Mouse (Mus musculus) spleen, adult 2 months (tissue): ENCODE measurements around the gene Apbb2. TPM values are rescaled to one million over a fixed set of nuclear protein-coding genes. Genes with fewer than 3 reads are reported as not detected.

Experiments
- DNase-seq, 2 experiments: peaks; one replicate each; pipeline versions ENCODE4 v3.0.0 to v3.0.0-alpha.2; 2012 to 2021; ENCODE audit warnings: low spot score in 2 of 2, low read depth in 1 of 2
- H3K27ac ChIP-seq: fragments of 200-500 bp; 2 replicates; pipeline ENCODE4 v1.5.1; 2012; ENCODE audit warnings: low read length, inconsistent platforms; ENCODE audit not compliant: insufficient read depth
- H3K27me3 ChIP-seq: fragments of 200-500 bp; 2 replicates; pipeline ENCODE4 v1.6.1; 2012; ENCODE audit warnings: mild to moderate bottlenecking, moderate library complexity, low read length, inconsistent platforms; ENCODE audit not compliant: control insufficient read depth, insufficient read depth
- H3K36me3 ChIP-seq: fragments of 200-500 bp; 2 replicates; pipeline ENCODE4 v1.6.1; 2012; ENCODE audit warnings: mild to moderate bottlenecking, low read length, inconsistent platforms; ENCODE audit not compliant: control insufficient read depth, insufficient read depth
- H3K4me1 ChIP-seq: fragments of 200-500 bp; 2 replicates; pipeline ENCODE4 v1.6.1; 2011; ENCODE audit warnings: inconsistent platforms; ENCODE audit not compliant: control insufficient read depth, insufficient read depth, insufficient read length
- H3K4me3 ChIP-seq: fragments of 200-500 bp; 2 replicates; pipeline ENCODE4 v1.5.1; 2011; ENCODE audit warnings: mild to moderate bottlenecking, inconsistent platforms; ENCODE audit not compliant: insufficient read depth, insufficient read length; ENCODE audit errors: extremely low read depth
- CTCF ChIP-seq: fragments of 200-500 bp; IDR thresholded peaks from 2 replicates; pipeline ENCODE4 v1.5.1; 2011; ENCODE audit warnings: mild to moderate bottlenecking, inconsistent platforms; ENCODE audit not compliant: insufficient read depth, insufficient read length, insufficient replicate concordance; ENCODE audit errors: extremely low read depth
- POLR2A ChIP-seq: fragments of 200-500 bp; IDR thresholded peaks from 2 replicates; pipeline ENCODE4 v1.6.1; 2011; ENCODE audit warnings: low read depth, low read length, inconsistent platforms
- WGBS: fragments of 180-500 bp; shearing (Covaris S2); methylation state at CpG from one replicate; pipeline ENCODE4 v1.1.7; 2018; 5-methylcytosine and 5-hydroxymethylcytosine counted together
- polyA plus RNA-seq: library from polyadenylated mRNA; depleted of rRNA; stranded (reverse); fragments of >200 nt; gene quantifications from 2 replicates; pipeline ENCODE4 v1.2.3, GENCODE M21; 2012

The Apbb2 gene
- polyA plus RNA-seq, 1 experiment = 2.6 TPM

DNA sequence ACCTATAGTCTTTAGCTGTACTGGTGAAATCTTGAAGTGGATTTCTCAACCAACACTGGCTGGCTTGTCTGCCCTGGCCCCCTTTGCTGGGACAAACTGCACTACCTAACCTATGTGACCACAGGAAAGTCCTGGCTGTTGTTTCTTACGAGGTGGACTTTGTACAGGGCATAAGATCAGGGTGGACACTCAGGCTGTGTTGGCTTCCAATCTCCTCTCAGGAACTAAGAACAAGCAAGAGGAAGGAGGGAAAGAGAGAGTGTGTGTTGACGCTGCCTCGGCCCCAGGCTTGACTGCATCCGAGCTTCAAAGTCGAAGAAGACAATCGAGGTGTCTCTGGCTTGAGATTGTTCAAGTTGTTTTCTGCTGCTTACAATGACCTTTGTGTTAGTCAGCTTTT lies 271.8 kb downstream of the Apbb2 start:
- H3K27ac ChIP-seq = no peak overlapping the region
- WGBS = 97% methylated on average over 6 of the region's 6 CpGs
- no peak for DNase-seq
- peaks cover 2% of the 10 kb centered on the region; the same call in 1 of the 2 replicates for H3K4me1 ChIP-seq
- TF ChIP-seq CTCF (no peak), POLR2A (no peak)
- no peaks in the 10 kb centered on the region for H3K36me3 ChIP-seq
- no peak overlapping the region for H3K4me3 ChIP-seq
- H3K27me3 ChIP-seq = no peaks in the 10 kb centered on the region

DNA sequence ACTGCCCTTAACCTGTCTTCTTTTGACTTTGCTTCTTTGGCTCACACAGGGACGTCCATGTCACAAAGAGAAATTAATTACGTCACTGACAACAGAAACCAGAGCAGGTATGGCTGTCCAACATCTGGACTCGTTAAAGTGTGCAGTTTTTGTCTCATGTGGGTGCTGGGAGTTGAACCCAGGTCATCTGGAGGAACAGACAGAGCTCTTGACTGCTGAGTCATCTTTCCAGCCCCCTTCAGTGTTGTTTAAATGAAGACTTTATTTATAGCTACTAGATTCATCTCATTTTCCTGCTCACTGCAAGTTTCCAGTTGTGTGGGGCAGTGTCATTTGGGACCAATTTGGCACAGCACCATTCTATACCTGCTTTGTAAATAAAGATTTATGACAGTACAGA lies 273.4 kb downstream of the Apbb2 start:
- DNase-seq = no peak
- TF ChIP-seq POLR2A (no peak), CTCF (no peak)

DNA sequence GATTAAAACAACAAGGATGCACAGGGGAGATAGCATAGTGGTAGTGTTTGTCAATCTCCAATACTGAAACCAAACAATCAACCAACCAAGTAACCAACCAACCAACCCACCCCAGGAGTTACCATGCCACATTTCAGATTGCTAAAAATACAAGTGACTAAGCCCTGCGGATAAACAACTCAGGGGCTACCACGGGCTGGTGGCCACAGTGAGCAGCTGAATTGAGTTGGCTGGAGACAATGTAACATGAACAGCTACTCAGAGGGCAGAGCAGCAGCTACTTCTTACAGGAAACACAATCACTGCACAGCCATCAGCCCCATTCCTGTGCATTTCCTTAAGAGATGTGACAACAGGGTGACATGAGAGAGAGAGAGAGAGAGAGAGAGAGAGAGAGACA lies 274.4 kb downstream of the Apbb2 start:
- DNase-seq = no peak
- WGBS = 57% methylated on average over 2 of the region's 2 CpGs

More for the DNA sequence above, 273.4 kb downstream of the Apbb2 start:
- peaks cover 2% of the 10 kb centered on the region; the same call in 1 of the 2 replicates for H3K4me1 ChIP-seq
- H3K36me3 ChIP-seq = no peaks in the 10 kb centered on the region
- WGBS = 44% methylated on average over 3 of the region's 3 CpGs
- H3K4me3 ChIP-seq = no peak overlapping the region
- H3K27me3 ChIP-seq = no peaks in the 10 kb centered on the region
- no peak overlapping the region for H3K27ac ChIP-seq

DNA sequence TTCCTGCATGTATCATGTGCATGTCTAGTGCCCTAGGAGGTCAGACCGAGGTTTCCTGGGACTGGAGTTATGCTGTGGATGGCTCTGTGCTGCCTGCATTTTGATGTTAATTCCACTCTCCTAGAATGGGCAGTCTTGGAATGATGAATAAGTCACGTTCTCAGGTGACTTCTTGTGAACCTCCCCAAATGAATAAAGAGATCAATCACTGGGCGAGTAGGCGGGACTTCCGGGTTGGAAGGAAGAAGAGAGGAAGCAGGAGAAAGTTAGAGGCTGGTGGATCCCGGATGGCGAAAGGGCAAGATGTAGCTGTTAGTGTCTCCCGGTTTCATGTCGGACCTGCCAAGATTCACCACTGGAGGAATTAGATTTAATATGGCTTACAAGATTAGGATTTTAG lies 276.3 kb downstream of the Apbb2 start:
- peaks cover 3% of the 10 kb centered on the region; the same call in 1 of the 2 replicates for H3K4me1 ChIP-seq
- H3K4me3 ChIP-seq = no peak overlapping the region
- H3K27ac ChIP-seq = no peak overlapping the region
- H3K36me3 ChIP-seq = no peaks in the 10 kb centered on the region
- TF ChIP-seq POLR2A = no peak
- TF ChIP-seq CTCF = no peak
- peaks cover 5% of the 10 kb centered on the region; the same call in 1 of the 2 replicates for H3K27me3 ChIP-seq
- DNase-seq = no peak
- 86% methylated on average over 9 of the region's 9 CpGs for WGBS

More for the DNA sequence above, 274.4 kb downstream of the Apbb2 start:
- Histone ChIP-seq H3K4me3 (no peak overlapping the region), H3K4me1 (peaks cover 2% of the 10 kb centered on the region; the same call in 1 of the 2 replicates), H3K27ac (no peak overlapping the region), H3K27me3 (no peaks in the 10 kb centered on the region), H3K36me3 (no peaks in the 10 kb centered on the region)
- TF ChIP-seq CTCF (no peak), POLR2A (no peak)

DNA sequence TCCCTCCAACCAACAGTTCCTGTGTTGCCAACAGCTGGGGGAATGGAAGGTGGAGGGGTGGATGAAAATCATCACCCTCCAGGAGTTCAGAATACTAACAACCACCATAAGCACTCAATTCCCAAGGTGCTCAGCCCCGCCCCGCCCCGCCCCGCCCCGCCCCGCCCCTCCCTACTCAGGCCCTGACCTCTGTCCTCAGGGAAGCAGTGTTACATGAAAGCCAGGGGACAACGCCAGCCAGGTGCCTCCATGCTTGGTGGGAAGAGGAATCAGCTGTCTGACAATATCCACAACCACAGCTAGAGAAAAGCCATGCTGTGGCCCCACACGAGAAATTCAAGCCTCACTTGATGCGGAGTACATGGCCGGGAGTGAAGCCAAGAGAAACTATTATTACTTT lies 276.7 kb downstream of the Apbb2 start:
- TF ChIP-seq CTCF (no peak), POLR2A (no peak)
- H3K4me1 ChIP-seq = peaks cover 7% of the 10 kb centered on the region; the same call in 1 of the 2 replicates
- peaks cover 5% of the 10 kb centered on the region; the same call in 1 of the 2 replicates for H3K27me3 ChIP-seq
- H3K4me3 ChIP-seq = no peak overlapping the region
- WGBS = 89% methylated on average over 10 of the region's 10 CpGs
- H3K27ac ChIP-seq = no peak overlapping the region
- DNase-seq = no peak
- H3K36me3 ChIP-seq = no peaks in the 10 kb centered on the region

DNA sequence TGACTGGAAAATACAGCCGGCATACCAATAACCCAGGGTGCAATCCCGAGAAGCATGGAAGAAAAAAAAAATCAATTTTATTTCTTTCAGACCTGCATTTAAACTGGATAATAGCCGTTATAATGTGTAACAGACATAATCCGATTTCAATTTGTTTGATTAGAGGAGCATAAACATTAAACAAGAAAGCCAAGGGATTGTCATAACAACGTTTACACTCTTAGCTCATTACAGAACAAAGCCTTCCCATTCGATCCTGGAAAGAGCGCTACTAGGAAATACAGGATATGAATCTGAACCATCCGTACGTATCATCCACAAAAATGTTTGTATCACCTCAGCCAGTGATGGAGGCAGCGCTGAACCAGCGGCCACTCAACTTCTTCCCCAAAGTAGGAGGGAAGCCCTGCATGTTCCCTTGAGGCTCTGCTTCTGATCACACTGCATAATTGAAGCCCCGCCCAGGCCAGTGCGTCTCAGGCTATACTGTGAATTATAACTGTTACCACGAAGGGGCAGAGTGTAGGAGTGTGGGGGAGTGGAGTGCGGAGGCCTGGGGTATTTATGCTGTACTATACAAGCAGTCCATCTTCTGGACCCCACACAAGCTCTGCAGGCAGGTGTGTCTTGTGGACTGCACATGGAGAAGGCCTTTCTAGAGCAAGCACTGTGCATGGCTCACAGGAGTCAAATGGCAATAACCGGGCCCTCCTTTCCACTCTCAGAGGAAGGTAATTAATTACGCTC lies 278.1 kb downstream of the Apbb2 start:
- peaks cover 5% of the 10 kb centered on the region; the same call in 1 of the 2 replicates for H3K27me3 ChIP-seq
- no peak overlapping the region for H3K4me3 ChIP-seq
- DNase-seq = no peak
- peaks cover 7% of the 10 kb centered on the region; the same call in 1 of the 2 replicates for H3K4me1 ChIP-seq
- no peak overlapping the region for H3K27ac ChIP-seq
- TF ChIP-seq POLR2A (no peak), CTCF (no peak)
- 88% methylated on average over 17 of the region's 17 CpGs for WGBS
- H3K36me3 ChIP-seq = no peaks in the 10 kb centered on the region

DNA sequence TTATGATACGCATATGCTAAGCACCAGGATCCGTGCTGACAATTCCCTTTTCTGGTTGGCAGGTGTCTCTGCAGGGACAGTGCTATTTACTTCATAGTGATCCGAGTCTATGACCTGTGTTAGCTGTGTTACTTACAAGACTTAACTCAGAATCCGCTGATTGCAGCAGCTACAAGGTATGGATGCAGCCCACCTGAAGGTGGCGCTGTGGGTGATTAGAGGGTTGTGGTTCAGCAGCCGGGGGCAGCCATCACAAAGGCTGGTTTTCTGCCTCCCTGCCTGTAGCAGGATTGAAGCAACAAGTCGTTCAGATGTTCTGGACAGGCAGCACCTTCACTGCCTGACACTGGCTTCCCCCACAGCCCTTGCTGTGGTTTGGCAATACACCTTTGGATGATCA lies 280.0 kb downstream of the Apbb2 start:
- no peak for DNase-seq
- Histone ChIP-seq H3K4me1 (peaks cover 7% of the 10 kb centered on the region; the same call in 1 of the 2 replicates), H3K36me3 (no peaks in the 10 kb centered on the region), H3K4me3 (no peak overlapping the region), H3K27me3 (peaks cover 5% of the 10 kb centered on the region; the same call in 1 of the 2 replicates), H3K27ac (no peak overlapping the region)
- TF ChIP-seq POLR2A (no peak), CTCF (no peak)
- WGBS = 51% methylated on average over 7 of the region's 7 CpGs
